Mouse (Mus musculus): Measurements from ENCODE around the gene Taf15.
A peak's percentile ranks its signal among the peaks of the same experiment; 100 is the strongest.

The Taf15 gene

GRCm38 (mm10) chr11:83472324-83473234 lies at the start of gene Taf15:
TSS of gene Taf15 (plus strand) at chr11:83473086.
- peak; percentile 99 for DNase-seq

GRCm38 (mm10) chr11:83424681-83425080 lies 48.2 kb upstream of the Taf15 start:
- DNase-seq: peak; percentile 92

- no peak for DNase-seq
Measured at GRCm38 (mm10) chr11:83426964-83427363, 45.9 kb upstream of the Taf15 start.

- no peak for DNase-seq
Measured at GRCm38 (mm10) chr11:83429355-83429754, 43.5 kb upstream of the Taf15 start, which contains the start of gene Gas2l2. TSS of gene Gas2l2 (minus strand) at chr11:83429455.

- DNase-seq: no peak
Measured at GRCm38 (mm10) chr11:83432533-83432932, 40.4 kb upstream of the Taf15 start.

- no peak for DNase-seq
Measured at GRCm38 (mm10) chr11:83437377-83437776, 35.5 kb upstream of the Taf15 start, which contains the start of gene 1700020L24Rik. TSS of gene 1700020L24Rik (plus strand) at chr11:83437677.

GRCm38 (mm10) chr11:83439426-83440060 lies 33.3 kb upstream of the Taf15 start:
- DNase-seq: no peak

GRCm38 (mm10) chr11:83440081-83441064 lies 32.5 kb upstream of the Taf15 start:
- DNase-seq: peak; percentile 94

GRCm38 (mm10) chr11:83441235-83441634 lies 31.7 kb upstream of the Taf15 start:
- DNase-seq: peak; percentile 30 to 54

GRCm38 (mm10) chr11:83442596-83443267 lies 30.2 kb upstream of the Taf15 start:
- peak; percentile 94 for DNase-seq

GRCm38 (mm10) chr11:83443824-83444223 lies 29.1 kb upstream of the Taf15 start:
- DNase-seq: no peak

GRCm38 (mm10) chr11:83445001-83445400 lies 27.9 kb upstream of the Taf15 start:
- no peak for DNase-seq

- DNase-seq: no peak
Measured at GRCm38 (mm10) chr11:83447612-83448011, 25.3 kb upstream of the Taf15 start.

GRCm38 (mm10) chr11:83448021-83448926 lies 24.6 kb upstream of the Taf15 start:
- no peak for DNase-seq

GRCm38 (mm10) chr11:83448927-83449236 lies 24.0 kb upstream of the Taf15 start:
- DNase-seq: peak; percentile 42 to 55

- no peak for DNase-seq
Measured at GRCm38 (mm10) chr11:83449298-83449697, 23.6 kb upstream of the Taf15 start.

GRCm38 (mm10) chr11:83450550-83450949 lies 22.3 kb upstream of the Taf15 start:
- DNase-seq: no peak

- DNase-seq: peak; percentile 69 to 70
Measured at GRCm38 (mm10) chr11:83451281-83451680, 21.6 kb upstream of the Taf15 start.

- no peak for DNase-seq
Measured at GRCm38 (mm10) chr11:83454548-83454947, 18.3 kb upstream of the Taf15 start.

GRCm38 (mm10) chr11:83455608-83456007 lies 17.3 kb upstream of the Taf15 start:
- DNase-seq: no peak

GRCm38 (mm10) chr11:83457257-83457656 lies 15.6 kb upstream of the Taf15 start:
- DNase-seq: no peak

All from cerebellum, postnatal 14 days (tissue).